Mouse (Mus musculus) kidney, embryonic 16.5 days (tissue): ENCODE data around the gene Cenpn. TPM values are rescaled to one million over a fixed set of nuclear protein-coding genes. Genes with fewer than 3 reads are reported as not detected.

Source experiments
- ATAC-seq: fragments of 200-750 bp; cut with Nextera tagmentation; 2 replicates; pipeline ENCODE4 v1.8.0; 2017; ENCODE audit warnings: moderate TSS enrichment; ENCODE audit not compliant: low FRiP score, low TSS enrichment
- H3K27ac ChIP-seq: fragments of 300-500 bp; sonication (generic); 2 replicates; pipeline ENCODE4 v1.5.1; 2014; ENCODE audit warnings: low read length
- H3K27me3 ChIP-seq: fragments of 300-500 bp; sonication (generic); 2 replicates; pipeline ENCODE4 v1.6.1; 2014; ENCODE audit warnings: low read length, control low read depth, mixed read lengths; ENCODE audit not compliant: insufficient read depth
- H3K36me3 ChIP-seq: fragments of 300-500 bp; sonication (generic); 2 replicates; pipeline ENCODE4 v1.6.1; 2014; ENCODE audit warnings: low read length, control low read depth, mixed read lengths; ENCODE audit not compliant: insufficient read depth
- H3K4me1 ChIP-seq: fragments of 300-500 bp; sonication (generic); 2 replicates; pipeline ENCODE4 v1.6.1; 2014; ENCODE audit warnings: low read length, control low read depth, mixed read lengths; ENCODE audit not compliant: insufficient read depth
- H3K4me2 ChIP-seq: fragments of 300-500 bp; sonication (generic); replicated peaks from 2 replicates; pipeline ENCODE4 v1.6.1; 2014; ENCODE audit warnings: low read depth, low read length
- H3K4me3 ChIP-seq: fragments of 300-500 bp; sonication (generic); 2 replicates; pipeline ENCODE4 v1.5.1; 2014; ENCODE audit warnings: mild to moderate bottlenecking, low read length
- H3K9ac ChIP-seq: fragments of 300-500 bp; sonication (generic); replicated peaks from 2 replicates; pipeline ENCODE4 v1.6.1; 2014; ENCODE audit warnings: low read length
- H3K9me3 ChIP-seq: fragments of 300-500 bp; sonication (generic); 2 replicates; pipeline ENCODE4 v1.6.1; 2016; ENCODE audit warnings: low read length, control low read depth
- WGBS: fragments of 180-500 bp; shearing (Covaris S2); extraction: QIAGEN DNeasy Blood & Tissue Kit; methylation state at CpG from one replicate; pipeline ENCODE4 v1.1.7; 2014; 5-methylcytosine and 5-hydroxymethylcytosine counted together
- polyA plus RNA-seq: library from polyadenylated mRNA; unstranded; fragments of >200 nt; fragmentation: Nextera tagmentation; extraction: Ambion mirVana; gene quantifications from 2 replicates; pipeline ENCODE4 v1.2.1, GENCODE M21; 2015

Gene Cenpn
- polyA plus RNA-seq, 1 experiment from 2014 or later, result 45.5 TPM

DNA sequence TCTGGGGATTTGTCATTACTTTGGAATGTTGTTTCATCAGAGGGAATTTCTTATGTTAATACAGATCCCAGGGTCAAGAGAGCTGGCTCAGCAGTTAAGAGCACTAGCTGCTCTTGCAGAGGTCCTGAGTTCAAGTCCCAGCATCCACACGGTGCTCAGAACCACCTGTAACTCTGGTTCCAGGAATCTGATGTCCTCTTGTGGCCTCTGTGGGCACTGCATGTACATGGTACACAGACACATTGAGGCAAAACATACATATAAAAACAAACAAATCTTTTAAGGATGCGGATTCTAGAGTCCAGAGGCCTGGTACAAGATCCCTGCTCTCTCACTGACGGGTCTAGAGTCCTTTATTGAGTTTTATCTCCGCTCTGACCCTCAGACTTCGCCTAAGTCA is 7.1 kb downstream of the Cenpn start:
- ATAC-seq, result no peak
- no peaks in the 10 kb centered on the region for H3K27me3 ChIP-seq
- no peak overlapping the region for H3K9ac ChIP-seq
- no peak overlapping the region for H3K27ac ChIP-seq
- H3K9me3 ChIP-seq, result no peaks in the 10 kb centered on the region
- WGBS, result 91% methylated on average over 5 of the region's 5 CpGs
- H3K4me1 ChIP-seq, result no peaks in the 10 kb centered on the region
- H3K36me3 ChIP-seq, result peaks cover 49% of the 10 kb centered on the region
- no peak overlapping the region for H3K4me3 ChIP-seq
- no peak overlapping the region for H3K4me2 ChIP-seq

GRCm38 (mm10) chr8:116934976-116935375 is 13.4 kb downstream of the Cenpn start:
- no peak overlapping the region for H3K4me3 ChIP-seq
- peaks cover 69% of the 10 kb centered on the region for H3K36me3 ChIP-seq
- no peak overlapping the region for H3K4me2 ChIP-seq
- no peaks in the 10 kb centered on the region for H3K27me3 ChIP-seq
- no peak for ATAC-seq
- no peak overlapping the region for H3K27ac ChIP-seq
- WGBS, result 92% methylated on average over 4 of the region's 4 CpGs
- H3K9ac ChIP-seq, result no peak overlapping the region
- no peaks in the 10 kb centered on the region for H3K4me1 ChIP-seq
- H3K9me3 ChIP-seq, result no peaks in the 10 kb centered on the region

DNA sequence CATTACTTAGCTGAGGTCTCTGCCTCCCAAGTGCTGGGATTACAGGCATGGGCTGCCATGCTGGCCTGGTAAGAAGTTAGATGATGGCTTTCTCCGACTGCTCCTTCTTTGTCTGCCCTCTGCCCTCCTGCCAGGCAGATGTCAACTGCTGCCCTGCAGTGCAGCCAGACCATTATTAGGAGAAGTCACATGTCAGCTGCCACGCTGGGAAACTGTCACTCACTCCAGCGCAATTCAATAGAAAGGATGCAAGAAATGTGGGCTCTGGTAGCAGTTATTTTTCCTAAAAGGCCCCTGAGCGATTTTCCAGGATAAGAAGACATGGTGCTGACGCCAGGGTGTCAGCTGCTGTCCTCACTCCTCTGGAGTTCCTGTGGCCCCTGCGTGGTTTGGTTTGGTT is 14.0 kb downstream of the Cenpn start:
- Histone ChIP-seq H3K4me1 (no peaks in the 10 kb centered on the region), H3K27me3 (no peaks in the 10 kb centered on the region), H3K4me2 (no peak overlapping the region), H3K4me3 (no peak overlapping the region), H3K9ac (no peak overlapping the region), H3K27ac (no peak overlapping the region), H3K9me3 (no peaks in the 10 kb centered on the region), H3K36me3 (peaks cover 71% of the 10 kb centered on the region)
- no peak for ATAC-seq
- 87% methylated on average over 6 of the region's 6 CpGs for WGBS

DNA sequence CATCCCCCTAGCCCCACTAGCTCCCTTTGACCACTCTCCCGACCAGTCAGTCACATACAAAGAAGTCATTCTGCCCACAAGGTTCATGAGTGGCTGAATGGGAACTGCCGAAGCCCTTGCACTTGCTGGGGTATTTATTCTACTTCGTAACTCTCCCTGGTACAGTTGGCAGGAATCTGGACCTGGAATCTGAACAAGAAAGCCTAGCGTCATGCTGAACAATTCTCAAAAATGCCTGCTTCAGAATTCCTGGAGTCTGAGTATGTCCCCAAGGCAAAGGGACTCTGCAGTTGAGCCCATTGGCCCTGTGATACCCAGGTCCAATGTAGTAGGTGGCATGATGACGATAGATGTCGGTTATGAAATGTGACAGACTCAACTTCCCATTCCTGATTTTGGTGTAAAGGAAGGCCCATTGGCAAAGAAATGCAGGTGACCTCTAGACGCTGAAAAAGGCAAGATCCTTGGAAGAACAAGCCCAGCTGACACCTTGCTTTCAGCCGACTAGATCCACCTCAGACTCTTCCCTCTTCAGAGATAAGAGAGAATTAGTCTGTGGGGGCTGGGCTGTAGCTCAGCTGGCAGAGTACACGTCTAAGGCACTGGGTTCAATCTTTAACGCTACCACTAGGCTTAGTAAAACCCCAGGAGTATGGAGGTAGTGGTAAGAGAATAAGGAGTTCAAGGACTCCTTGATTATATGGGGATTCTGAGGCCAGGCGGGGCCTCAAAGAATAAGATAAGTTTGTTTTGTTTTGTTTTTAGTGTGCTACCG is 20.9 kb downstream of the Cenpn start:
- Histone ChIP-seq H3K9ac (no peak overlapping the region), H3K36me3 (peaks cover 16% of the 10 kb centered on the region; the same call in 1 of the 2 replicates), H3K4me3 (no peak overlapping the region), H3K27ac (no peak overlapping the region), H3K4me2 (no peak overlapping the region), H3K9me3 (no peaks in the 10 kb centered on the region), H3K4me1 (peaks cover 17% of the 10 kb centered on the region), H3K27me3 (no peaks in the 10 kb centered on the region)
- ATAC-seq, result no peak
- 83% methylated on average over 12 of the region's 12 CpGs for WGBS

- Histone ChIP-seq H3K9me3 (no peaks in the 10 kb centered on the region), H3K27me3 (no peaks in the 10 kb centered on the region), H3K9ac (peak within 1 kb of the TSS; percentile 91), H3K4me3 (peak within 1 kb of the TSS; percentile 89), H3K27ac (no peak within 1 kb of the TSS), H3K36me3 (0 out of 2 replicates have a peak, but pooled peaks cover 10% of the 10 kb centered on the region), H3K4me2 (peak within 1 kb of the TSS; percentile 91), H3K4me1 (peaks cover 17% of the 10 kb centered on the region)
- WGBS, result under 1% methylated on average over 46 of the region's 46 CpGs
- peak; percentile 92 for ATAC-seq
Observed at GRCm38 (mm10) chr8:116943161-116943554, 21.6 kb downstream of the Cenpn start, which contains the start of gene Atmin. Gene Atmin (plus strand): TSS chr8:116943393.

- H3K4me3 ChIP-seq, result peak overlapping the region; percentile 89
- 0 out of 2 replicates have a peak, but pooled peaks cover 7% of the 10 kb centered on the region for H3K36me3 ChIP-seq
- H3K4me2 ChIP-seq, result peak overlapping the region; percentile 91
- WGBS, result under 1% methylated on average over 62 of the region's 62 CpGs
- ATAC-seq, result peak; percentile 83
- no peaks in the 10 kb centered on the region for H3K27me3 ChIP-seq
- H3K27ac ChIP-seq, result no peak overlapping the region
- H3K9ac ChIP-seq, result peak overlapping the region; percentile 91
- no peaks in the 10 kb centered on the region for H3K9me3 ChIP-seq
- peaks cover 17% of the 10 kb centered on the region for H3K4me1 ChIP-seq
Observed at GRCm38 (mm10) chr8:116943555-116944384, 22.2 kb downstream of the Cenpn start.

- Histone ChIP-seq H3K4me1 (peaks cover 17% of the 10 kb centered on the region), H3K27ac (no peak overlapping the region), H3K27me3 (no peaks in the 10 kb centered on the region), H3K4me2 (peak overlapping the region; percentile 91), H3K9ac (peak overlapping the region; percentile 91; the same call in 1 of the 2 replicates), H3K4me3 (peak overlapping the region; percentile 89), H3K9me3 (no peaks in the 10 kb centered on the region), H3K36me3 (0 out of 2 replicates have a peak, but pooled peaks cover 7% of the 10 kb centered on the region)
- 7% methylated on average over 4 of the region's 4 CpGs for WGBS
- no peak for ATAC-seq
Observed at GRCm38 (mm10) chr8:116944385-116944696, 22.8 kb downstream of the Cenpn start.

DNA sequence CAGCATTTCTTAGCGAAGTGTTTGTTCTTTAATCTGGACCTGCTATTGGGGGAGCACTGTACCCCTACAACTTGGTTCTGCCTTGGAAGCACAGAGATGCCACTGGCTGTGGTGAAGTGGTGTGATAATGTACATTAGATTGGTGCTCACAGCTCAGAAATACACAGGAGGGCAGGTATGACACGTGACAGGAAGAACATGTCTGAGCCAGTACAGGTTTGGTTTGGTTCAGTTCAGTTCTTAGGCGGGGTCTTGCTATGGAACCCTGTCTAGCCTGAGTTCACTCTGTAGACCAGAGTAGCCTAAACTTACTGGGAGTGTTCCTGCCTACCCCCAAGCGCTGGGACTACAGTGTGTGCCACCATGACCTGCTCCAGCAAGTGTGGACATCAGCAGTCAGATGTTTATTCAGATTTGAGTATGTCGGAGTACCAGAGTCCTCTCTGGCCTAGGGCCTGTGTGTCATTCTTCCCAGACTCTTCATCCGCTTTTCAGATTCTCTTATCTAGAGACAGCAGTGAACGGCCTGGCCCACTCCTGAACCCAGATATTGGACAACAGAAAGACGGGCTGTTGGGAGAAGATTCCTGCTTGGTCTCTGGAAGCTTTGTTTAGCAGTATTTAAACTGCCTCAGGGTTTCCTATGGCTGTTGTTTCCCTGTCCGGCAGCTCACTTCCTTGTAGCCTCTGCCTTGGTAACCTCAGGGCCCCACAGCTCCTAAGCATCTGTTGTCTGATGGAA is 23.8 kb downstream of the Cenpn start:
- Histone ChIP-seq H3K36me3 (0 out of 2 replicates have a peak, but pooled peaks cover 6% of the 10 kb centered on the region), H3K4me3 (no peak overlapping the region), H3K9me3 (no peaks in the 10 kb centered on the region), H3K27me3 (no peaks in the 10 kb centered on the region), H3K4me2 (no peak overlapping the region), H3K4me1 (peaks cover 17% of the 10 kb centered on the region), H3K27ac (no peak overlapping the region), H3K9ac (no peak overlapping the region)
- ATAC-seq, result no peak
- WGBS, result 85% methylated on average over 9 of the region's 9 CpGs

- 67% methylated on average over 21 of the region's 21 CpGs for WGBS
- no peak overlapping the region for H3K27ac ChIP-seq
Observed at GRCm38 (mm10) chr8:116946268-116946838, 24.8 kb downstream of the Cenpn start.

More at GRCm38 (mm10) chr8:116946268-116946838, 24.8 kb downstream of the Cenpn start:
- H3K4me2 ChIP-seq, result 0 out of 2 replicates have a peak overlapping the region, but pooled peaks have one; percentile 14
- ATAC-seq, result no peak
- 0 out of 2 replicates have a peak, but pooled peaks cover 3% of the 10 kb centered on the region for H3K36me3 ChIP-seq
- peaks cover 18% of the 10 kb centered on the region for H3K4me1 ChIP-seq
- 0 out of 2 replicates have a peak overlapping the region, but pooled peaks have one; percentile 2 for H3K9ac ChIP-seq
- no peaks in the 10 kb centered on the region for H3K27me3 ChIP-seq
- no peak overlapping the region for H3K4me3 ChIP-seq
- no peaks in the 10 kb centered on the region for H3K9me3 ChIP-seq
